Mouse (Mus musculus) MEL (cell line): Measurements from ENCODE around the gene Il3ra. TPM values are rescaled to one million over a fixed set of nuclear protein-coding genes. Genes with fewer than 3 reads are reported as not detected.

ENCODE experiments used
- DNase-seq: peaks from one replicate; pipeline ENCODE4 v3.0.0; 2011; ENCODE audit warnings: low read depth, low spot score
- H3K27ac ChIP-seq: 2 replicates; pipeline ENCODE4 v1.5.1; 2012; ENCODE audit warnings: low read depth, mild to moderate bottlenecking, control low read depth, low read length, moderate library complexity; ENCODE audit not compliant: control insufficient read depth
- H3K27me3 ChIP-seq, 2 experiments: fragments of 150-350 bp in 1 of 2; sonication (generic) in 1 of 2; 2 replicates each; pipeline ENCODE4 v1.6.1; 2012; ENCODE audit warnings: low read length in 2 of 2, mild to moderate bottlenecking in 2 of 2, improper control_type of control experiment in 1 of 2, moderate library complexity in 1 of 2; ENCODE audit not compliant: insufficient read depth in 2 of 2, control insufficient read depth in 1 of 2
- H3K36me3 ChIP-seq, 2 experiments: 2 replicates each; pipeline ENCODE4 v1.6.1; 2012 to 2014; ENCODE audit warnings: low read length in 2 of 2, improper control_type of control experiment in 1 of 2, inconsistent platforms in 1 of 2, mild to moderate bottlenecking in 1 of 2; ENCODE audit not compliant: insufficient read depth in 2 of 2, control insufficient read depth in 1 of 2
- H3K4me1 ChIP-seq, 2 experiments: fragments of 150-350 bp in 1 of 2; sonication (generic) in 1 of 2; 2 replicates each; pipeline ENCODE4 v1.6.1; 2012; ENCODE audit warnings: low read length in 2 of 2, improper control_type of control experiment in 1 of 2, mild to moderate bottlenecking in 1 of 2; ENCODE audit not compliant: insufficient read depth in 2 of 2, control insufficient read depth in 1 of 2
- H3K4me3 ChIP-seq, 2 experiments: fragments of 150-350 bp in 1 of 2; sonication (generic) in 1 of 2; 2 replicates each; pipeline ENCODE4 v1.5.1; 2012; ENCODE audit warnings: low read depth in 2 of 2, low read length in 2 of 2, mild to moderate bottlenecking in 2 of 2, moderate library complexity in 2 of 2, control low read depth in 1 of 2, improper control_type of control experiment in 1 of 2; ENCODE audit not compliant: control insufficient read depth in 1 of 2, insufficient read depth in 1 of 2
- H3K79me2 ChIP-seq: 2 replicates; pipeline ENCODE4 v1.6.1; 2012; ENCODE audit warnings: mild to moderate bottlenecking, low read length, moderate library complexity; ENCODE audit not compliant: control insufficient read depth, poor library complexity, insufficient read depth
- H3K9ac ChIP-seq: 2 replicates; pipeline ENCODE4 v1.6.1; 2012; ENCODE audit warnings: low read depth, mild to moderate bottlenecking, control low read depth, low read length, moderate library complexity; ENCODE audit not compliant: control insufficient read depth, poor library complexity, severe bottlenecking
- H3K9me3 ChIP-seq: fragments of 150-350 bp; sonication (generic); replicated peaks from 2 replicates; pipeline ENCODE4 v1.6.1; 2012; ENCODE audit warnings: mild to moderate bottlenecking, low read length, improper control_type of control experiment, moderate library complexity; ENCODE audit not compliant: insufficient read depth
- MAFK ChIP-seq: IDR thresholded peaks from 2 replicates; pipeline ENCODE4 v1.6.1; 2011; ENCODE audit warnings: low read depth, mild to moderate bottlenecking, low read length, improper control_type of control experiment, borderline replicate concordance
- TAL1 ChIP-seq: IDR thresholded peaks from 2 replicates; pipeline ENCODE4 v1.6.1; 2012; ENCODE audit warnings: mild to moderate bottlenecking, inconsistent platforms, low read length, moderate library complexity, mixed read lengths
- TBP ChIP-seq: IDR thresholded peaks from 2 replicates; pipeline ENCODE4 v1.8.0; 2011; ENCODE audit warnings: low read depth, low read length, improper control_type of control experiment
- USF2 ChIP-seq, 2 experiments: IDR thresholded peaks; 2 replicates each; pipeline ENCODE4 v1.6.1; 2011 to 2012; ENCODE audit warnings: improper control_type of control experiment in 2 of 2, low read length in 2 of 2, borderline replicate concordance in 1 of 2, inconsistent platforms in 1 of 2, low read depth in 1 of 2, mild to moderate bottlenecking in 1 of 2; ENCODE audit not compliant: insufficient read depth in 1 of 2
- polyA plus RNA-seq, 2 experiments: library from polyadenylated mRNA; stranded (reverse) in 1 of 2; unstranded in 1 of 2; fragments of >175 nt in 1 of 2; fragments of >200 nt in 1 of 2; gene quantifications; 2 replicates each; pipeline versions ENCODE4 v1.2.1 to v1.2.4; 2012; ENCODE audit warnings: low replicate concordance in 2 of 2, low read depth in 1 of 2; ENCODE audit not compliant: insufficient read length in 2 of 2, insufficient read depth in 1 of 2, missing spikeins in 1 of 2
- total RNA-seq: library from RNA; depleted of rRNA; stranded (reverse); fragments of 300-350 nt; gene quantifications from 2 replicates; pipeline ENCODE4 v1.2.3, GENCODE M21; 2012; rRNA removed

Il3ra gene
- total and polyA plus RNA-seq, 3 experiments: 0.42 to 0.74 TPM; not detected in 1

GRCm38 (mm10) chr14:14400998-14401397, 54.9 kb downstream of the Il3ra start, which contains the start of gene Olfr721-ps1:
Gene Olfr721-ps1, plus strand, starts transcription at chr14:14401298.
- Histone ChIP-seq H3K27ac (no peak within 1 kb of the TSS), H3K9ac (no peak within 1 kb of the TSS), H3K9me3 (no peaks in the 10 kb centered on the region), H3K36me3 (no peaks in the 10 kb centered on the region), H3K27me3 (no peaks in the 10 kb centered on the region)
- DNase-seq: no peak
- no peak for TF ChIP-seq USF2 (IDR thresholded peaks at IDR 0.05; ENCODE audit: borderline replicate concordance in 1 of 2, insufficient read depth in 1 of 2, low read depth in 1 of 2, low read length in 2 of 2)
- TF ChIP-seq TAL1: no peak
- TF ChIP-seq TBP: no peak
- no peak for TF ChIP-seq MAFK
- TF ChIP-seq, all 39 proteins: peak for 0
- Histone ChIP-seq H3K4me3 (no peak within 1 kb of the TSS), H3K4me1 (no peaks in the 10 kb centered on the region), H3K79me2 (no peaks in the 10 kb centered on the region)

Other genes starting within 250 kb of the Il3ra start
- 201 and 203 TPM in 2 replicates for gene Psmd6, start 225.3 kb upstream of the Il3ra start, total RNA-seq
- gene Psmd6, start 225.3 kb upstream of the Il3ra start, polyA plus RNA-seq: 100 to 1,000 TPM; 185 to 647 TPM
- not detected in 2 replicates for gene Olfr720, start 159.4 kb upstream of the Il3ra start, total RNA-seq
- gene Olfr720, start 159.4 kb upstream of the Il3ra start, polyA plus RNA-seq: not detected
- not detected in 2 replicates for gene Olfr31, start 23.4 kb upstream of the Il3ra start, total RNA-seq
- gene Olfr31, start 23.4 kb upstream of the Il3ra start, polyA plus RNA-seq: under 1 TPM in 1 of 2 experiments, not detected in 1; 0.03 TPM
- not detected in 2 replicates for gene Olfr721-ps1, start 55.0 kb downstream of the Il3ra start, total RNA-seq
- not detected for gene Olfr721-ps1, start 55.0 kb downstream of the Il3ra start, polyA plus RNA-seq